Mouse (Mus musculus) layer of hippocampus, postnatal 14 days (tissue): Measurements from ENCODE around the gene Myl10. TPM values are rescaled to one million over a fixed set of nuclear protein-coding genes. Genes with fewer than 3 reads are reported as not detected.
"Not testable (repeated sequence)": the region's sequence is repeated elsewhere in the genome, so short reads cannot be mapped to it uniquely, and the experiment has no call there.

ENCODE experiments used
- DNase-seq, 2 experiments: peaks; one replicate each; pipeline ENCODE4 v3.0.0; 2021 to 2022; ENCODE audit warnings: low spot score in 2 of 2, mixed read lengths in 1 of 2
- long read RNA-seq, 2 experiments: library from polyadenylated mRNA; stranded (forward); transcript quantifications; one replicate each; pipeline ENCODE4 v2.0.0; 2021
- total RNA-seq, 2 experiments: library from RNA; stranded (reverse); gene quantifications; 2 replicates each; pipeline ENCODE4 v1.2.3; 2021

The Myl10 gene
- not detected for total RNA-seq
- long read RNA-seq, experiment 1, result 0 reads
- long read RNA-seq, experiment 2, result 0 reads

DNA sequence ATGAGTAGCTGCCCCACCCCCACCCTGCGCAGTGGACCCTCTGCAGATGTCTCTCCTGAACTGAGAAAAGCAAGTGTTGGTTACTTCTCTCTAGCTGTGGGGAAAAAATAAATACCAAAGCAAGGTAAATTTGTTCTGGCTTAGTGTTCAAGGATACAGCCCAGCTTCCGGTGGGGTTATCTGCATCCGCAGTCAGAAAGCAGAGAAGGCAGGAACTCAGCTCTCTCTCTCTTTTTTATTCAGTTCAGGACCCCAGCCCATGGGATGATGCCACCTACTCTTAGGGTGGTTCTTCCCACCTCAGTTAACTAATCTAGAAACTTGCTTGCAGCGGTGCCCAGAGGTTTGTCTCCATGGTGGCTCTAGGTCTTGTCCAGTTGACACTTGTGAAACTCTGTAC lies at the start of gene Myl10:
Myl10 (plus strand) TSS at position 363 of the 400 bp plus-strand sequence.
- DNase-seq, result no peak

DNA sequence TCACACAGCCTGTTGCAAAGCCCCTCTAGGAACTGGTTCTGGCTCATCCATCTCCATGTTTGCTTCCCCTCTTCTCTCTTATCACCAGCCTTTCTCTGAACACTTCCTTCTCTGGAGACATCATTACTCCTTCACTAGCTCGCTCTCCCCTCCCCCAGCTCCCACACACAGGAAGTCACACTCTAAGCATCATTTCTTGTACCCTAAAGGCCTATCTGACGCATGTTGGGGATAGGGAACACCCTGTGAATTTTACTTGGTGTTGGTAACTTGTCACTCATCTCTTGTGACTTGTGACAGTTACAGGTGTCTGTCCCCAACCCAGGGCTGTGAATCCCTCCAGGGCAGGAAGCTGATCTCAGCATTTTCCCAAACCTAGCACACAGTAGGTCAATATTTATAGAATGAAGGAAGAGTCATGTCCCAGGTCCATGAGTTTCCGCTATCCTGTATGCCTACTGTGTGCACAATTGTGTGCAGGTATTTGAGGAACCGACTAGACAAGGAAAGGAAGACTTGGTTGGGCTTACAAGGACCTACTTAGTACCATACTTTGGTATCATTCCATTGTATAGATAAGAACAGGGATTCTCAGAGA lies 46.1 kb upstream of the Myl10 start:
- DNase-seq, result no peak

DNA sequence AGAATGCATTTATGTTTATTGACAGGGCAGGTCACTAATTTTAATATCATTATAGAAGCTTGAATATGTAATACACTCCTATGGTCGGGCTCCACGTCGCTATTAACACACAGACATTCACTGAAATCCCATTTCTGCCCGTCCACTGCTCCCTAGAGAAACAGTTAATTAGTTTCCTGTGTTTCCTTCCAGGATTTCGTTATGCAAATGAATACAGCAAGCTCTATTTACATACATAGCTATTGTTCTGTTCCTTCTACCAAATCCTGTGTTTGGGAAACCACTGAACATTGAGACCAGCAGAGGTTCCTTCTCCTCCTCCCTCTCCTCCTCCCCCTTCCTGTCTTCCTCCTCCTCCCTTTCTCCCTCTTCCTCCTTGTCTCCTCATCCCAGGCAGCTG lies 43.9 kb upstream of the Myl10 start:
- DNase-seq, result no peak

DNA sequence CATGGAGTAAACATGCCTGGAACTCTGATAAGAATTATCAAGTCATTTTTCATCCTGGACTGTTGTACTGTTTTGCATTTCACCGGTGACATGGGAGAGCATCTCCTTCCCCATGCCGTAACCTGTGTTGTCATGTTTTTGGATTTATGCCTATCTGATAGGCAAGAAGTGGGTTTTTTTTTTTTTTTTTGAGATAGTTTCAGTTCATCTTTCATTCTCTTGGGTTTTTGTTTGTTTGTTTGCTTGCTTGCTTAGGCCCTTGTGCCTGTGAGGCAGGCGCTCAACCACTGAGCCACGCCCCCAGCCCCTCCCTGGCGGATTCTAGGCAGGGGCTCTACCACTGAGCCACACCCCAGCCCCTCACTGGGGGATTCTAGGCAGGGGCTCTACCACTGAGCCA lies 43.3 kb upstream of the Myl10 start:
- DNase-seq, result no peak

DNA sequence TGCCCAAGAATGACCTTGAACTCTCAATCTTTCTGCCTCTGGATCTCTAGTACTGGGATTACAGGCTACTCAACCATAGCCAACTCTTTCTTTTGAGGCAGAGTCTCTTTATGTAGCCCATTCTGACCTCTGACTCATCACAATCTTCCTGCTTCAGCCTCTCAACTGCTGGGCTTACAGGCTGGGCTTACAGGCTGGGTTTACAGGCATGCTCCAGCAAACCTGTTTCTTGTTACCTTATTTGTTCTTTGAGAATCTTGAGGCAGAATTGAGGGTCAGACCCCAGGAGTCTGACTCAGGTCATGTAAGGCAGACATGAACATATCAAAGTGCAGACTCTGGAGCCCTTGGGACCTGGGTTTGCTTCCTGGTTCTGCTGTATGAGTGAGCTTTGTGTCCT lies 38.5 kb upstream of the Myl10 start:
- no peak for DNase-seq

DNA sequence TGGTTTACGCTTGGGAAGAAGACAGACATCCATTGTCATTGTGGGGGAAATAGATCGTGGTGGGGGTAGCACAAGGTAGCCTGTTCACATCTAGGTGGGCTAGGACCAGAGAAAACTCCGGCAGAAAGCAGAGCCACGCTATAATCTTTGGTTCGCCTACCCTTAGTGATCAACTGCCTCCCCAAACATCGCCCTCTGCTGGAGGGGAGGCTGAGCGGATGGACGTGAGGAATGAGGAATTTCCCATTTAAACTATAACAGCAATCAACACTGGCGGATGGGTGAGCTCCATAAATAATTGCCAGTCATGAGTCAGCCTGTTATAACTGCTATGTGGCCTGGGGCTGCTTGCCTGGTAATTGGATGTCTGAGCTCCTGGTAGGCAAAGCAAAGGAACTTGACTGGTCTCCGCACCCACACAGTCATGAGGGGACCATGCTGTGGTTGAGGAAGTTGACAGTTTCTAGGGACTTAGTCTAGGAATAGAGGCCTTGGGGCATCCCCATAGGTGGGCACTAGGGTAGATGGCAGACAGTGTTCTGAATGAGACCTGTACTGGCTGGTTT lies 36.0 kb upstream of the Myl10 start:
- no peak for DNase-seq

DNA sequence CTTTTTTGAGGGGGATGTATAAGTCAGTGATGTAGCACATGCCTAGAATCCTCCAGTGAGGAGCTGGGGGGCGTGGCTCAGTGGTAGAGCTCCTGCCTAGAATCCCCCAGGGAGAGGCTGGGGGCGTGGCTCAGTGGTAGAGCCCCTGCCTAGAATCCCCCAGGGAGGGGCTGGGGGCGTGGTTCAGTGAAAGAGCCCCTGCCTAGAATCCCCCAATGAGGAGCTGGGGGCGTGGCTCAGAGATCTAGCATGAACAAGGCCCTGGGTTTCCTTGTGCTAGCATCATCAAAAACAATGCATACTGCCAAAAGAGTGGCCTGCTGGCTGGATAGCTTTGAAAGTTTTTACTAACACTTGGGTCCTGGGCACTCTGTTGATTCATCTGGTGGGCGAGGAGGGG lies 32.2 kb upstream of the Myl10 start:
- DNase-seq, result not testable (repeated sequence)

DNA sequence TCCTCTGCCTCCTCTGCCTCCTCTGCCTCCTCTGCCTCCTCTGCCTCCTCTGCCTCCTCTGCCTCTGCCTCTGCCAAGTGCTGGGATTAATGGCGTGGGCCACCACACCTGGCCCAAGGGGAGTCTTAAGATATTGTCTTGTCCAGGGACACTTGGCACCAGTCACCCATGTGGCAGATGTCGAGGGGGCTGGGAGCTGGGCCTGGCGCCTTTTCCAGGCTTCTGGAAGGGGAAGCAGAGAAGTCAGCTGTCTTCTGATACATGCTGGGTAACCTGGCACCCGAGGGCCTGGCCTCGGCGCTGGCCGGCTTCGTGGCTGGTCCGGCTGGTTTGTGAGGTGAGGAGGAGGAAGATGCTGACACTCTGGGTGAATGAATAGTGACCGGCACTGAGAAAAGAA lies 30.7 kb upstream of the Myl10 start:
- no peak for DNase-seq

DNA sequence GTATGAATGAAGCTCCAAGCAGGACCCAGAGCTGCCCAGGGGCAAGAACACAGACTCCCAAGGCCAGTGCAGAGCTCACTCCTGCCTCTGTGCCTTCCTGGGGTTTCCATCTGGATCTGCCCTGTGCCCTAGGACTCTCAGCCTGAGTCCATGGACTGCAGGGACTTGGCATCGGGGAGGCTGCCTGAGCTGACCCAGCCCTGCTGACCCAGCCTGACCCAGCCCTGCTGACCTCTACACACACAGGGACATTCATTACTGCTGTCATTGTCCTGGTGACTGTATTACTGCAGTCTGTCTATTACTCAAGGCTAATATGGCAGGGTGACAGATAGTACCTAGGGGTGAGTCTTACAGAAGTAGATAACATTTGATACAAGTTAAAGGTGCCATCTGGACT lies 30.1 kb upstream of the Myl10 start:
- no peak for DNase-seq

DNA sequence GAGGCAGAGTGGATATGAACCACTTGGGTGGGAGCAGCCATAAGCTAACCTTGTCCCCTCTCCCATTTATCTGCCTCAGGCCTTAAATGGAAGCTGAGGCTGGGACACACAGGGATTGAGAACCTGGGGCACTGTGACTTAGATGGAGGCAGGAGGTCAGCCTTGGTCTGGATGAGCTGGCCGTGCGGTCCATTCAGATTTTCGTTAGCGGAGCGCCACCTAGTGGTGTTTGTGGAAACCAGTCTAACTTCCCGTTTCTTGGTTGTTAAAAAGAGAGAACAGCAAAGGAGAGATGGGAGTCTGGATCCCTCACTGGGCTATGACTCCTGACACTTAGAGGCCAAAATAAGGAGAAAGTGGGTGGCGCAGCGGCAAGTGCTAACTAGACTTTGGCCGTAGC lies 28.4 kb upstream of the Myl10 start:
- peak; percentile 63 to 64 for DNase-seq

DNA sequence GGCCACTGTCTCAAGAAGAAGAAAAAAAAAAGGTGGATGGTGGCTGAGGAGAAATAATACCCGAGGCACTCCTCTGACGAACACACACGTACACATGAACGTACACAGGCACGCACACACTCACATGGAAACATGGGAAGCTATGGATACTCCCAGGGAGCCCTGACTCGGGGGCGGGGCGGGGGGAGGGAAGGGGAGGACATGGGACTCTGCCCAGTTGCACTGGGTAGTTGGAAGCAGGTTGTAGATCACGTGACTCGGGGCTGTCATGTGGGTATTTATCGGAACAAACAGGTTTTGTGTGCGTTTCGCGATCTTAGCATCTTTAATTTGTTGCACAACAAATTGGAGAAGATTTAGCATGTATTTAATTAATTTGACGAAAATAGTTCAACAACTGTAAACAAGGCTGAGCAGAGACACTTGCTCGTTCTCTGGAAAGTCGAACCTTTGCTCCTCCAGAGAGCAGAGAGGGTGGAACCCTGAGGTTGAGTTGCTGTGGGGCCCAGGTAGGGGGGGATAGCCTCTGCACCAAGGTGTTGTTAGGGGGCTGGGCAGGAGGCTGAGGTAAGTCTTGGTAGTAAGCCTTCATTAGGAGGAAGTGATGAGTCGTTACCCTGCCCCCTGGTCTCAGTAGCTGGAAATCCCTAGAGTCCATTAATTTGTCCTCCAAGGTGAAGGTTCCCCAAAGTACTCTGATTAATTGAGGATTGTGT lies 16.5 kb upstream of the Myl10 start:
- DNase-seq, result no peak

DNA sequence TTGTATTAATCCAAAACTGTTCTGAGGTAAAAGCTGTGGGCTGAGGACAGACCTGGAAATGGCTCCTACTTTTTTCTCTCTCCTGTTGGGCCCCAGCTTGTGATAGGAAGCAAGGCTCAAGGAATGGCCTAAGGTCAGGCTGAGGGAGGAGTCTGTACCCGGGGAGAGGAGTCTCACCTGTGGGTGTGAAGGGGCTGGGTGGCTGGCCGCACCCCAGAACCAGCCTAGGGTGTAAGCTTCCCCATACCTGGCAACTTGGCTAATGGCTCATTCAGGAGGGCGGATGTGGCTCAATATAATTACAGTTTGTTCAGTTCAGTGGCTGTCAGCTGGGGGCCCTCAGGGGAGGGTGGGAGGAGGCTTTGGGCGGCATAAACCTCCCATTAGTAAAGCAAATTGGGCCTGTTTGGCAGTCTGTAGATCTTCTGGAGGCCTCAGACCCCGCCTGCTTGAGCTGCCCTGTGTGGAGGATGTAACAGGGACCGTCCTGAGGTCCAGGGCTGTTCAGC lies 14.1 kb upstream of the Myl10 start:
- no peak for DNase-seq

DNA sequence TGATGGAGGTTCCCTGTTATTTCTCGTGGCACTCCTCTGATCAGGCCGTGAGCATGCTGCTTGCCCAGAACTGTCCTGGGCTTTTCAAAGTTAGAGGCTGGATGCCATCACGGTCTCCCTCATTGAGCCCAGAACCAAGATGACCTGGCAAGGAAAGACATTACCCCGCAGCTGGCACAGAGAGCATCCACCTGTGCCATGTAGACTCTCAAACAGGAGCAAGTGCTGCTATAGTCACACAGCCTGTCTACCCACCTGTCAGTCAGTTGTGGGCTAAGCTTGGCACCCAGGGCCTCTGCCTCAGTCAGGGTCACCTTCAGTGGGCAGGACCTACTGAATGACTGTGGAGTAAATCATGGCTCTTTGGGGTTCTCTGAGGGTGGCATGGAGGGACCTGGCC lies 6.6 kb upstream of the Myl10 start:
- no peak for DNase-seq

DNA sequence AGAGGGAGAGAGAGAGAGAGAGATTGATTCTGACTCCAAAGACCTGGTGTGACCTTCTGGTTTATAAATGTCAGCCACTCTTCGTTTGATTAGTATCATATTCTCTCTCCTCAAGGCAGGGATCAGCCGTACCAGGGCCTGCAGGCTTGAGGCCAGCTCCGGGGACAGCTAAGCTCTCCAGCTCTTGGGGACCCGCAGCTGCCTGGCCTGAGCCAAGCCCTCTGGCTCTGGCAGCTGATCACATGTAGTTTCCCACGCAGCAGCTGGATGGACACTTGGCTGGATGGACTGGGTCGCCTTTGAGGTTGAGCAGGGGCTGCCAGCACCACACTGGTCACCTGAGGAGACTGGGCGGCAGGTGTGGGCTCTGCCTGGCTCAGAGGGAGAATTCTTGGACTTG lies 5.4 kb upstream of the Myl10 start:
- DNase-seq, result no peak

DNA sequence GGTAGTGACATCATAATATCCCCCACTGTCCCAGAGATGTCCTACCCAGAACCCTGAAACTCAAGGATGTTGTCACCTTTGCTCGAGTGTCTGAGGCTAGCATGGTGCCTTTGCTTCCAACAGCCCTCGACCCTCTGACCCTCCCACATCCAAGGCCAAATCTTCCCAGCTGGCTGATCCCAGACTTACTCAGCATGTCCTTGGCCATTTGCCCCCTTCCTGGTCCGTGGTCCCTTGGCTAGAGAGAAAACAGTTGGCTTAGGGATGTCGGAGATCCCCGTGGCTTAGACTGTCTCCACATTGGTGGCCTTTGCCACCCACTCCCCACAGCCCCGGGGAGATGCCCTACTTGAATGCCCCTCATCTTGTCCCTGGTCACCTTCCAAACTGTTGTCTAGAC lies 4.1 kb upstream of the Myl10 start:
- no peak for DNase-seq

DNA sequence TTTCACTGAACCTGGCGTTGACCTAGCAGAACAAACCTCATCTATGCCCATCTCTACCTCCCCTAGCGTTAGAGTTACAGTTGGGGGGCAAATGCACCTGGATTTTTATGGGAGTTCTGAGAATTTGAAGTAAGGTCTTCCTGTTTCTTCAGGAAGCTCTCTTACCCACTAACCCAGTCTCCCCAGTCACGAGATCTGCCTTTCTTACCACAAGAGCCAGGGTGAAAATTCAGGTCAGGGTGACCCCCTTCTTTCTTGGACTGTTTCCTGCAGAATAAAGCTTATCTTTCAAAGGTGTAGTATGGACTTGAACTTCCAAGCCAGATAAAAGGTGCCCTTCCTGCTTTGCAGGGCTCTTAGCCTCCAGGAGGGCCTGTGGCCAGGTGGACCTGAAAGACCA lies 1.8 kb upstream of the Myl10 start:
- no peak for DNase-seq

DNA sequence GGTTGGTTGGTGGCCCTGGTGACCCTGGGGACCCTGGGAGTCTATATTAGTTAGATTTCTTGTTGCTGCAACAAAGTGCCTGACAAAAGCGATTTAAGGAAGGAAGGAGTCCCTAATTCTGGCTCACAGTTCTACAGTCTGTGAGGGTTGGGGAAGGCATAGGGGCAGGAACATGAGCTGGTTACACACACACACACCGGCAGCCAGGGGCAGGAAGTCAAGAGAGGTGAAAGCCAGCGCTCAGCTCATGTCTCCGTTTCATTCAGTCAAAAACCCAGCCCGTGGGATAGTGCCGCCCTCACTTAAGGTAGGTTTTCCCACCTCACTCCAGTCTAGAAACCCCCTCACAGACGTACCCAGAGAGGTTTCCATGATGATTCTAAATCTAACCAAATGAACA lies 472 bp downstream of the Myl10 start:
- no peak for DNase-seq

DNA sequence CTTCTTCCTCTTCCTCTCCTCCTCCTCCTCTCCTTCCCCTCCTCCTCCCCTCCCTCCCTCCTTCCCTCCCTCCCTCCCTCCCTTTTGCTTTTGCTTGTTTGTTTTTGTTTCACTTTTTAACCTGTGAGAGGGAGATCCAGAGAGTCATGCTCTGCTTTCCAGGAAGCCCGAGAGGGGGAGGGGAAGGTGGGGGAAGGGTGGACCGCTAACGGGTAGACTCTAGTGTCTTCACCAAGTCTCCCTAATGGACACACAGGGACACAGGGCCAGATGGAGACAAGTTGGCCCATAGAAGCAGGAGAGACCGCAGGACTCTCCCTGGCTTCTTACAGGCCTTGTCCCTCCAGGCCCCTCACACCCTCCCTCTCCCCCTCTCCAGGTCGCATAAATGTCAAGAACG lies 2.0 kb downstream of the Myl10 start:
- DNase-seq, result no peak

DNA sequence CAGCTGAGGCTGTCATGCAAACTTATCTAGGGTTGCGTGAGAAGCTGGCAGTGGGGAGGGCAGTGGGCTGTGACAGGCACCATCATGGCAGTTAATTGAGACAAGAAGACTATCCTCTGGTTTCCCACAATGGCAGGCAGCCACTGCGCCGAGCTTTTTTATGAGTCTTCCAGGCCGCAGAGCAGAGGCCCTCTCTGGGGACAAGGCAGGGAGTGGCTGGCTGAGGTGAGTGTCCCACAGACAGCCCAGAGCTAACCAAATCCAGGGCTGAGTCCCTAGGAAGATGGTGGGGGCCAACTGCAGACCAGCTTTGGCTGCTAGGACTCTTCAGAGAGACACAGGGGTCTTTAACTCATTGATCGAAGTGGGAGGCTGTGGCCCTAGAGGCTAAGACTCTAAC lies 3.6 kb downstream of the Myl10 start:
- DNase-seq, result no peak

DNA sequence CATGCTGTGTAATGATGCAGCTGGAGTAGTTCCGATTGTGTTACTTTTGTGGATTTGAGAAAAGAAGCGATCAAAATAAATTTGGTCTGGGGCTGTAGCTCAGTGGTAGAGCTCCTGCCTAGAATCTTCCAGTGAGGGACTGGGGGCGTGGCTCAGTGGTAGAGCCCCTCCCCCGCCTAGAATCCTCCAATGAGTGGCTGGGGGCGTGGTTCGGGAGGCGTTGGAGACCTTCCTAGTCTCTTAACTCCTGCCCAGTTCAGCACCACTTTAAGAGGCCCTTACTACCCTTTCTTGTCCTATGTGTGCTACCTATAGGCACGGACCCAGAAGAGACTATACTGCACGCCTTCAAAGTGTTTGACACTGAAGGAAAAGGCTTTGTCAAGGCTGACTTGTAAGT lies 4.7 kb downstream of the Myl10 start:
- DNase-seq, result no peak

DNA sequence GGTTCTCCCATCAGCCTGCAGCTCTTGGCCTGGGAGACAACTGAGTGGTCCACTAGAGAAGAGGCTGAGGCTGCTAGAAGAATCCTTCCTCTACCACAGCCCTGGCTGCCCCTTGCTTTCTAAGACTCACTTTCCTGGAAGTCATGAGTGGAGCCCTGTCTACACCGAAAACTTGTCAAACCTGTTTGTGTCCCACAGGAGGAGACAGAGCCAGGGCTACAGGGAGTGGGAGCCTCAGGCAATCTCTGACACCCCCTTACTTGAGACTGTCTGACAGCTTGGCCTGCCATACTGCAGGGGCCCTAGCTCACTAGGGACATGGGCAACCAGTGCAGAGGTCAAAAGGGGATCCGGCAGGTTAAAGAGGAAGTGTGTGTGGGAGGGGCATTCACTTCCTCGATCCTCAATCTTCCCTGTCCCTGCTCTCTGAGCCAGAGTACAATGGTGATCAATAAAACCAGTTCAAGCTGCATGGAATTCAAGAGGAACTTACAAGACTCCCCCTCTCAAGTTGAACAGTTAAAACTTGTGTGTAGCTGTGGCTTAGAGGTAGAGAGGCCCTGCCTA lies 9.3 kb downstream of the Myl10 start:
- DNase-seq, result no peak

DNA sequence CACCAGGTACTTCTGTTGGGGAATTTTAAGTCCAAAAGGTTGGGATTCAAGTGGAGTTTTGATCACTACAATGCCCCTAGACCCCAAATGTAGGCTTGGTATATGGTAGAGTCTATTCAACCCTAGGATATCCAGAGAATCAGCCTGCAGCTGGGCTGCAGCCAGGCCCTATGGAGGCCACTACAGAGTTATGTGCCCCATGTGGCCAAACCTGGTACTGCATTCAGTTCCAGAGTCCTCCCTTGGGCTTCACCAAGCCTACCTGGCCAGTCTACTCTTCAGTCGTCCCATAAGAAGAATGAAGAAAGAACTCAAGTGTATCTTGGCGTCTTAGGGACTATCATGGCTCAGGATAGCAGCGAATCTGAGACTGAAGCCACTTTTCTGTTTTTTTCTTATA lies 10.8 kb downstream of the Myl10 start:
- DNase-seq, result peak; percentile 31 to 40
